Mouse (Mus musculus): ENCODE data around the gene Kif1bp.

Gene Kif1bp

GRCm38 (mm10) chr10:62556558-62556901 is 21.7 kb downstream of the Kif1bp start:
- no peak for DNase-seq (ENCODE audit: low read depth, low spot score)

- no peak for DNase-seq (ENCODE audit: low read depth, low spot score)
Observed at GRCm38 (mm10) chr10:62555705-62556557, 22.3 kb downstream of the Kif1bp start.

- DNase-seq (ENCODE audit: low read depth, low spot score), result no peak
Observed at GRCm38 (mm10) chr10:62553611-62554091, 24.6 kb downstream of the Kif1bp start.

GRCm38 (mm10) chr10:62550787-62551300 is 27.4 kb downstream of the Kif1bp start:
- no peak for DNase-seq (ENCODE audit: low read depth, low spot score)

DNA sequence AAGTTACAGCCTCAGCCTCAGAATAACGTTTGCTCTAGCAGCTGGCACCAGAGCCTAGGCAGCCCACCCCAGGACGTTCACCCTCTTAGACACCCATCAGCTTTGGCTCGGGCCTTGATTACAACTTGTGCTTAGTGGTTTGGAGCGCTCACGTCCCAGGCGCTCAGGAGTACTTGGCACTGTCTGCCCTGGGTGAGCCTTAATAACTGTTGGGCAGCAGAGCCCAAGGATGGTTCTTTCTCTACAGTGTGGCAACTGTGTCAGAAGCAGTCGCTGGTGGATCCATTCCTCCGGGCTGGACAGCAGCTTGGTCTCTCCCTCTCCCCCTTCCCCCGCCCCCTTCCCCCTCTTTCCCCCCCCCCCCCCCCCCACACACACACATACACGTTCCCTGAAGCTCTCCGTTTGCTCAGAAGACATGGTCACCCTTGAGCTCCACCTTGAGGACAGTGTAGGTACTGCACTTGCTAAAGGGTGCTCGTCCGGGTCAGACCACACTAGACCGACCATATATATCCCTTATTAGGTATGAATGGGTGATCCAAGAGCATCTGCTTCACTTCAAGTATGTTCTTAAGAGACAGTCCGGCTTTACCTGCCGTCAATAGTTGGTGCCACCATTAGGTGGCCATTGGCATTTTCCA is 28.6 kb downstream of the Kif1bp start:
- DNase-seq (ENCODE audit: low read depth, low spot score), result peak; percentile 85

DNA sequence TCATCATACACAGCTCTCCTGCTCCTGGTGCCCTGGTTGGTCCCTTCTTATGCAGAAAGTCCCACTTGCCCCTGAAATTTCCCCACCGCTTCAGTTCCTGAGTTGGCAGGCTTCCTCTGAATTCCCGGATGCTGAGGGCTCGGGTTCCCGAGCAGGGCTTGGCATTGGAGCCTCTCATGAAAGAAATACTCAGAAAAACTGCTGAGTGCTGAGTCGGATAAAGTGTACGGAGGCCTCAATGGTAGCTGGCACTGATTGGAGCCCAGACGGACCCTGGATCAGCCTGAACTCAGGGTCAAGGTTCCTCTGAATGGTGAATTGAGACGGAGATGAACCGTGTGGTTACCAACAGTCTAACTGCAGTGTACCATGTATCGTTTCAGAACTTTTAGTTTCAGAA is 31.8 kb downstream of the Kif1bp start:
- DNase-seq (ENCODE audit: low read depth, low spot score), result no peak

DNA sequence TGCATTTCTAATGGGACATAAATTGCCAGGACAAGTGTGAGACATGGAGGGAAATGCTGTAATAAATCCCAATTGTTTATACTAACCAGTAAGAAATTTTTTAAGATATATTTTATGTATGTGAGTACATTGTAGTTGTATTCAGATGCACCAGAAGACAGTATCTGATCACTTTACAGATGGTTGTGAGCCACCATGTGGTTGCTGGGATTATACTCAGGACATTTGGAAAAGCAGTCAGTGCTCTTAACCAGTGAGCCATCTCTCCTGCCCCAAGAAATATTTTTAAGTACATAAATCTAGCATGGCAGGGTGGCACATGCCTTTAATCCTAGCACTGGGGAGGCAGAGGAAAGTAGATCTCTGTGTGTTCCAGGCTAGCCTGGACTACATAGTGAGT is 32.5 kb downstream of the Kif1bp start:
- DNase-seq (ENCODE audit: low read depth, low spot score), result no peak

DNA sequence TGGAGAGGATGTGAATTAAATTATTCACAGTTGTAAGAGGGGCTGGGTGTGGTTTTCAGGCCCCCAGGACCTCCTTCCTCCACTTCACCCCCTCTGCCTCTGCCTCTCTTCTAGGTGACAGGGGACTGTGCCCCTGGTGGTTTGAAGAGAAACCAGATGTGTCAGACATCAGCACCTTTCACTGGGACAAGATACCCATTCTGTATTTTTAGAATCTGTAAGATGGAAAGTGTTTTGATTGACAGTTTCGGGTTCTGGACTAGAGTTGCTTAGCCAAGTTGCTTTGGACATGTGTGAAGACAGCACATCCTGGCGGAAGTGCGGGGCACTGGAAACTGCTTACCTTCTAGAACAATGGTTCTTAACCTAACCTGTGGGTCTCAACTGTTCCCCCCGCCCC is 33.9 kb downstream of the Kif1bp start:
- no peak for DNase-seq (ENCODE audit: low read depth, low spot score)

- DNase-seq (ENCODE audit: low read depth, low spot score), result no peak
Observed at GRCm38 (mm10) chr10:62543399-62543808, 34.9 kb downstream of the Kif1bp start.

DNA sequence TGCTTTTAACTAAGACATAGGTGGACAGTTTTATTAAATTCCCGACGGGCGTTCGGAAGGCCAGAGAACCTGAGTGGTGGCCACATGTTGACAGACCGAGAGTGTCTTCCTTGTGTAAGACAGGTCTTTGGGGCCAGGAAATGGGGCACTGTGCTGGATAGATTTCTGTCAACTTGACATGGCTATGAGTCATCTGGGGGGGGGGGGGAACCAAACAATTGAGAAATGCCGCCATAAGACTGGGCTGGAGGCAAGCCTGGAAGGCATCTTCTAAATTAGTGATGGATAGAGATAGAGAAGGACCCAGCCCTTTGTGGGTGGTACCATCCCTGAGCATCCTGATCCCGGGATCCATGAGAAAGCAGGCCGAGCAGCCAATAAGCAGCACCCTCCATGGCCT is 35.3 kb downstream of the Kif1bp start:
- DNase-seq (ENCODE audit: low read depth, low spot score), result no peak

GRCm38 (mm10) chr10:62542507-62542906 is 35.8 kb downstream of the Kif1bp start:
- no peak for DNase-seq (ENCODE audit: low read depth, low spot score)

DNA sequence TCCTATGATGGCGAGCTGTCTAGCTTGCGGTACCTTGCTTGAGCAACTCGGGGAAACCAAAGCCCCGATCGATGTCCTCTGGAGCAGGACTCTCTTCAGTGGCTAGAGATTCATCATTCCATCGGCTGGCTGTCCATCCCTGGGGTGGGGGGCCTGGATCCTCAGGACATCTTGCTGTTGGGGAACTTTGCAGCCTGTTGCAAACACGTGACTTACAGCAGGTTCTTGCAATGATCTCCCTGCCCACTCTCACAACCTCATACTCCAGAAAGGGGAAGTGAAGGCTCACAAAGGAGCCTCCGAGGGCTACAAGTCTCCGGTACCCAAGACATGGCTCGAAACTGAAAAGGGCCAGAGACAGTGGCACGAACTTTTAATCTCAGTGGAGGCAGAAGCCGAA is 36.8 kb downstream of the Kif1bp start:
- no peak for DNase-seq (ENCODE audit: low read depth, low spot score)

DNA sequence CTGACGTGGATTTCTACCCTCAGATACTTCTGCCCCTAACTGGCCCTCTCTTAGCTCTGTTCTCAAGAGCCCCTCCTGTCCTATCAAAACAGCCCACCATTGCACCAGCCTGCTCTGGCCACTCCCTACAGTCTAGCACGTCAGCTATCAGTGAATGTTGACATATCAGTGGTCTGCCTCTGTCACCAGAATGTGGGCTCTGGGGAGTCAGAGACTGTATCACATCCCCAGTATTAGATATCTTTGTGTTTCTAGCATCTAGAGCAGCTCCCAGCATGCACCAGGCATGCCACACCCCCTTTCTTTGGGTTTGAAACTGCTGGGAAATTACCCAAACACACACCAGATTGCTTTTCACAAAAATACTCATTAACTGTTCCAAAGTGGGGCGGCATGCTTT is 37.5 kb downstream of the Kif1bp start:
- DNase-seq (ENCODE audit: low read depth, low spot score), result no peak

GRCm38 (mm10) chr10:62534509-62534908 is 43.7 kb downstream of the Kif1bp start:
- DNase-seq (ENCODE audit: low read depth, low spot score), result no peak

GRCm38 (mm10) chr10:62532832-62533231 is 45.4 kb downstream of the Kif1bp start:
- DNase-seq (ENCODE audit: low read depth, low spot score), result no peak

- no peak for DNase-seq (ENCODE audit: low read depth, low spot score)
Observed at GRCm38 (mm10) chr10:62530183-62530582, 48.1 kb downstream of the Kif1bp start.

- no peak for DNase-seq (ENCODE audit: low read depth, low spot score)
Observed at GRCm38 (mm10) chr10:62527351-62527750, 50.9 kb downstream of the Kif1bp start, which contains the start of gene Srgn. Gene Srgn (minus strand): TSS chr10:62527451.

DNA sequence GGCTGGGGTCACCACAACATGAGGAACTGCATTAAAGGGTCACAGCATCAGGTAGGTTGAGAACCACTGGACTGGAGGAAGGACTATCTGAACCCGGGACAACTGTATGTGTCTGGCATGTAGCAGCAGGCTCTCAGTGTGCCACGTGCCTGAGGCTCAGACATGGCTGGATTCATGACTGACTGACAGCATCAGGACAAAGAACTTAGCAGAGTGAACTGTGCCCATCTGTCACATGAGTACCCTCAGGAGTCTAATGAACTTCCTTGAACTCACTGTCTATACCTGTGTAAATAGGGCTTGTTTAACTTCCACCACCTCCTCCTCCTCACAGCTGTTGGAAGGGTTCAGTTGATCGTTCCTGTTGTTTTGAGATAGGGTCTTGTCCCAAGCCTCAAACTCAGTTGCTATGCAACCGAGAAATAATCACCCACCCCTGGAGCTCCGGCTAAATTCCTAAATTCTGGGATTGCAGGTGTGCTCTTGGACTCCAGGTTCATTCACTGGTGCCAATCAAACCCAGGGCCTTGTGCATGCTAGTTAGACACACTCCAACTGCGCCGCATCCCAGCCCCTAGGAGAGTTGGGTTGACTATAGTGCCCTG is 55.8 kb downstream of the Kif1bp start:
- DNase-seq (ENCODE audit: low read depth, low spot score), result no peak

GRCm38 (mm10) chr10:62521763-62522162 is 56.5 kb downstream of the Kif1bp start:
- no peak for DNase-seq (ENCODE audit: low read depth, low spot score)

GRCm38 (mm10) chr10:62520911-62521310 is 57.3 kb downstream of the Kif1bp start:
- DNase-seq (ENCODE audit: low read depth, low spot score), result no peak

DNA sequence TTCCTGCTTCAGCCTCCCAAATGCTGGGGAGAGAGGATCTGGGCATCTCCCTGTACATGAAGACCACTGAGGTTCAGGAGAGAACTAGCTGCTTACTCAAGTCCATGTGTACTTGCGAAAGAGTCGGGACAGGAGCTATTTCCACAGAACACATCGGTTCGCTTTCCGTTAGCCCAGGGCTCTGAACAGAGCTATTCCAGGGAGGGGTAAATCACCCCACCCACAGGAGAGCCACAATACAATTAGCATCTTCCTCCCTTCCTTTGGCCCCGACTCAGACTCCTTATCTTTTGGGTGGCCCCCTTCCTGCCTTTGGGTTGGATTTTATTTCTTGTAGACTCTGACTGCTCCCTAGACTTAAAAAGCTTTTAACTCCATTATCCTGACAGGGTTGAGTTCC is 60.7 kb downstream of the Kif1bp start:
- DNase-seq (ENCODE audit: low read depth, low spot score), result no peak

DNA sequence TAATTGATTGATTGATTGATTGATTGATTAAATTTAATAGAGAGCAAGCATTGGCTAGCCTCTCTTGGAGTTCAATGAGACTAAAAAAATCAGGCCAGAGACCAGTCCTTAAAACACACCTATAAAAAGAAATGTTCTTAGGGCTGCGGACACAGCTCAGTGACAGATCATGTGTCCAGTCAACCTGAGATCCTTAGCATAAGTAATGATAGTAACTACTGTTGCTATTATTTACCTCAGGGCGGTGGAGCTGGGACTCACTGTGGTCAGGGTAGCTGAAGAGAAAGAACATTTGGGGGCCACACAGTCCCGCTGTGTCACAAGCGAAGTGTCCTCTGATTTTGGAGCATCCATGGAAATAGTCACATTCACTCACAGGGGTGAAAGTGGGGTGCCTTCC is 65.4 kb downstream of the Kif1bp start:
- DNase-seq (ENCODE audit: low read depth, low spot score), result no peak
